Mouse (Mus musculus) liver, embryonic 13.5 days (tissue): ENCODE data around the gene Gbf1. TPM values are rescaled to one million over a fixed set of nuclear protein-coding genes. Genes with fewer than 3 reads are reported as not detected.
A peak's percentile ranks its signal among the peaks of the same experiment; 100 is the strongest.

Experiments
- ATAC-seq: fragments of 200-750 bp; cut with Nextera tagmentation; 2 replicates; pipeline ENCODE4 v1.8.0; 2017; ENCODE audit warnings: low read depth, mild to moderate bottlenecking, moderate number of reproducible peaks, moderate library complexity
- DNase-seq: peaks from one replicate; pipeline ENCODE4 v3.0.0; 2022
- H3K27ac ChIP-seq: fragments of 300-500 bp; sonication (generic); 2 replicates; pipeline ENCODE4 v1.5.1; 2015; ENCODE audit warnings: moderate library complexity, mild to moderate bottlenecking, inconsistent platforms
- H3K27me3 ChIP-seq: fragments of 300-500 bp; sonication (generic); 2 replicates; pipeline ENCODE4 v1.6.1; 2015; ENCODE audit warnings: mild to moderate bottlenecking, inconsistent platforms
- H3K36me3 ChIP-seq: fragments of 300-500 bp; sonication (generic); 2 replicates; pipeline ENCODE4 v1.6.1; 2015; ENCODE audit warnings: mild to moderate bottlenecking, inconsistent platforms
- H3K4me1 ChIP-seq: fragments of 300-500 bp; sonication (generic); replicated peaks from 2 replicates; pipeline ENCODE4 v1.6.1; 2015; ENCODE audit warnings: inconsistent platforms
- H3K4me2 ChIP-seq: fragments of 300-500 bp; sonication (generic); 2 replicates; pipeline ENCODE4 v1.6.1; 2015; ENCODE audit warnings: inconsistent platforms, mild to moderate bottlenecking, moderate library complexity
- H3K4me3 ChIP-seq: fragments of 300-500 bp; sonication (generic); replicated peaks from 2 replicates; pipeline ENCODE4 v1.5.1; 2015; ENCODE audit warnings: mild to moderate bottlenecking, inconsistent platforms
- H3K9ac ChIP-seq: fragments of 300-500 bp; sonication (generic); 2 replicates; pipeline ENCODE4 v1.6.1; 2015; ENCODE audit warnings: mild to moderate bottlenecking, inconsistent platforms
- H3K9me3 ChIP-seq: fragments of 300-500 bp; sonication (generic); replicated peaks from 2 replicates; pipeline ENCODE4 v1.6.1; 2016; ENCODE audit warnings: inconsistent platforms
- WGBS: fragments of 180-500 bp; shearing (Covaris S2); methylation state at CpG from one replicate; pipeline ENCODE4 v1.1.7; 2015; ENCODE audit not compliant: insufficient replicate concordance; 5-methylcytosine and 5-hydroxymethylcytosine counted together
- polyA plus RNA-seq: library from polyadenylated mRNA; unstranded; fragments of >200 nt; fragmentation: Nextera tagmentation; extraction: Ambion mirVana; gene quantifications from 2 replicates; pipeline ENCODE4 v1.2.1, GENCODE M21; 2015

The Gbf1 gene
- polyA plus RNA-seq, 1 experiment from 2014 or later, result 20.1 TPM

DNA sequence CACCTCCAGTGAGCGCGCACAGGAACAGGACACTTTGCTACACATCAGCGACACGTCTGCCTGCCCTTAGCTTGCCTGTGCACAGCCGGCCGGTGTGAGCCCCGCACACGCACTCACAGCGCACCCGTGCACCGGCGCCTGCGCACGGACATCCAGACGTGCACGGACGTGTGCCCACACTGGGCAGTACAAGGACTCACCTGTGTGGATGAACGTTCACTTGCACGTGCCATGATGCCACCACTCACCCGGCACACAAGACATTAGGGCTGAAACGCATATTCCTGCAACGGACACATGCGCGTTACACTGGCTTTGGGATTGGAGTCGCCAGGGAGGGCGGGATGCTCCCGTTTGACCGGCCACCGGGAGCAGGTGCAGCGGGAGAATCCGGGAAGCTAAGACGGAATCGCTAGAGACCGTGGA is 152.6 kb downstream of the Gbf1 start:
- H3K27me3 ChIP-seq, result peaks cover 27% of the 10 kb centered on the region; the same call in 1 of the 2 replicates
- peaks cover 12% of the 10 kb centered on the region for H3K36me3 ChIP-seq
- H3K4me1 ChIP-seq, result peaks cover 52% of the 10 kb centered on the region
- DNase-seq, result no peak
- H3K9ac ChIP-seq, result peak overlapping the region; percentile 84
- ATAC-seq, result peak; percentile 32
- H3K9me3 ChIP-seq, result no peaks in the 10 kb centered on the region
- under 1% methylated on average over 34 of the region's 34 CpGs for WGBS
- peak overlapping the region; percentile 83 for H3K4me3 ChIP-seq
- H3K27ac ChIP-seq, result peak overlapping the region; percentile 88
- H3K4me2 ChIP-seq, result peak overlapping the region; percentile 98

DNA sequence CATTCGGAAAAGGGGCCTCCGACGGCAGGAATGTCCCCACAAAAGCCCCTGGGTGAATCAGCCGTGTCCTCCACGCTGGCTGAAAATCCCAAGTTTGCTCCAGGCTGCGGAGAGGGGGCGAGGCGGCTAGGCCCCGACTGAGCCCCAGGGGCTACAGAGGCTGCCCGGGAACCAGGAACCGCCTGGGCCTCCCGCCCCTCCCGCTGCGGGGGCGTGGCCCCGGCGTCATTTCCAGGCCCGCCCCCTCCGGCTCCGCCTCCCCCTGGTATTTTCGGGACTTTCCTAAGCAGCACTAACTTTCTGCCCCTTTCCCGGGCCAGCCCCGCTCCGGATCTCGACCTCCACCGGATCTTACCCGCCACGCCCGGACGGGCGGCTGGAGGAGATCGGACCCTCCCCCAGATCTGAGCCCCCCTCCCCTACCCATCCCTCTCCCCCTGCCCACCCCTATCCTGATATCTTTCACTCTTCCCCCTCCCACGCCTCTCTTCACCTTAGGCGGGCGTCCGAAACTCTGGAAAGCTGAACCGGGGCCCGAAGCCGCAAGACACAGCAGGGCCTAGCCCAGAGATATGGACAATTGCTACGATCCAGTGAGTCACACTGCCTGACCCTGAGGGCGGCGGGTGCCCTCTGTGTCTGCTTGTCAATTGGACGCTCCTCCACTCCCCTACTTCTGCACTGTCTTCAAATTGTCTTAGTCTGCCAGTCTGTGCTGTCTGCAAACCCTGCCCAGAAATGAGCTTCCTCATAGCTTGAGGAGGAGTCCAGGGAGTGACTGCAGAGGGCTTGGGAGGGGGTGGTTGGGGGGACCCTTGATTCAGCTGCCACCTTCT is 153.3 kb downstream of the Gbf1 start:
- peak; percentile 71 for ATAC-seq
- Histone ChIP-seq H3K4me2 (peak overlapping the region; percentile 98), H3K4me1 (peaks cover 53% of the 10 kb centered on the region), H3K9me3 (no peaks in the 10 kb centered on the region), H3K27ac (peak overlapping the region; percentile 88), H3K27me3 (peaks cover 25% of the 10 kb centered on the region; the same call in 1 of the 2 replicates), H3K9ac (peak overlapping the region; percentile 84), H3K4me3 (peak overlapping the region; percentile 83), H3K36me3 (peaks cover 20% of the 10 kb centered on the region)
- WGBS, result 2% methylated on average over 42 of the region's 43 CpGs
- peak; percentile 83 for DNase-seq

DNA sequence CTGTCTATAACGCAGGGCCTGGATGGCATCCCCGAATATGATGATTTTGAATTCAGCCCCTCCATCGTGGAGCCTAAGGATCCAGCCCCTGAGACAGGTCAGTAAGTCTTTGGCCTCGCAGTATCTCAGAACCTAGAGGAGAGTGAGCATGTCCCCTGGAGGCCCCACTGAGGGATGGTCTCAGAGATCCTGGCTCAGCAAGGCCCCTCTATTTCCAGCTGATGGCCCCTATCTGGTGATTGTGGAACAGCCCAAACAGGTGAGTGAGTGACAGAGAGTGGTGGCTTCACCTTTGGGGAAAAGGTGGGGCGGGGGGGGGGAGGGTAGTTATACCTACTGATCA is 153.9 kb downstream of the Gbf1 start:
- Histone ChIP-seq H3K36me3 (peaks cover 26% of the 10 kb centered on the region), H3K27ac (peak overlapping the region; percentile 84), H3K4me1 (peaks cover 53% of the 10 kb centered on the region), H3K9ac (peak overlapping the region; percentile 84), H3K27me3 (peaks cover 28% of the 10 kb centered on the region; the same call in 1 of the 2 replicates), H3K4me3 (peak overlapping the region; percentile 83), H3K4me2 (peak overlapping the region; percentile 98), H3K9me3 (no peaks in the 10 kb centered on the region)
- ATAC-seq (no peak), DNase-seq (no peak)
- WGBS, result 63% methylated on average over 5 of the region's 5 CpGs

DNA sequence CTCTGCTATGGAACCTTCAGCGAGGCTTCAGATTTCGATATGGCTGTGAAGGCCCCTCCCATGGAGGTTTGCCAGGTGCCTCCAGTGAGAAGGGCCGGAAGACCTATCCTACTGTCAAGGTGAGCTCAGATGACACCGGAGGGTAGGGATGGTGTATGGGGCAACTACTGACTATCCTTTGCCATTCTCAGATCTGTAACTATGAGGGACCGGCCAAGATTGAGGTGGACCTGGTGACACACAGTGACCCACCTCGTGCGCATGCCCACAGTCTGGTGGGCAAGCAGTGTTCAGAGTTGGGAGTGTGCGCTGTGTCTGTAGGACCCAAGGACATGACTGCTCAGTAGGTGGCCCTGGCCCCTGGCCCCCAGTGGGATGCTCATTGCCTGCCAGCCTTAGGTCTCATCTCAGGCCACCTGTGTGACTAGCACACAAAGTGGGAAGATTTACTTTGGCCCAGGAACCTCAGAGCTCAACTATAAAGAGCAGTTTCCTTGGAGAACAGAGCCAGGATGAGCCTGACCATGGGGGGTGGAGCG is 154.5 kb downstream of the Gbf1 start:
- Histone ChIP-seq H3K27ac (no peak overlapping the region), H3K4me2 (peak overlapping the region; percentile 2; the same call in 1 of the 2 replicates), H3K4me3 (no peak overlapping the region), H3K9ac (no peak overlapping the region), H3K27me3 (peaks cover 24% of the 10 kb centered on the region; the same call in 1 of the 2 replicates), H3K36me3 (peaks cover 31% of the 10 kb centered on the region), H3K4me1 (peaks cover 54% of the 10 kb centered on the region), H3K9me3 (no peaks in the 10 kb centered on the region)
- 85% methylated on average over 9 of the region's 9 CpGs for WGBS
- ATAC-seq, result no peak
- DNase-seq, result no peak

DNA sequence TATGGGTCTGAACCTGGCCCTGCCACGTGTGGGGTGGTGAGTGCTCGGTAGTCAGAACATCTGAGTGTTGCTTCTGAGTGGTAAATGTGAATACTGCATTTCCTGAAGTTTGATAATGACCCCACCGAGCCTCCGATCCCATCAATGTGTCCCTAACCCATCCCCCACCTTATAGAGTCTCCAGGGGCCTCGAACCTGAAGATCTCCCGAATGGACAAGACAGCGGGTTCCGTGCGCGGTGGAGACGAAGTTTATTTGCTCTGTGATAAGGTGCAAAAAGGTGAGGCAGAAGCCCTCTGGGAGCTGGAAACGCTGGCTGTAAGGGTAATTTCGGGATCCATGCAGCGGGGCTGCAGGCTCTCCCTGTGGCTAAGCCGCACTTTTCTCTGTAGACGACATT is 155.5 kb downstream of the Gbf1 start:
- WGBS, result 84% methylated on average over 16 of the region's 16 CpGs
- H3K4me1 ChIP-seq, result peaks cover 63% of the 10 kb centered on the region
- DNase-seq, result no peak

DNA sequence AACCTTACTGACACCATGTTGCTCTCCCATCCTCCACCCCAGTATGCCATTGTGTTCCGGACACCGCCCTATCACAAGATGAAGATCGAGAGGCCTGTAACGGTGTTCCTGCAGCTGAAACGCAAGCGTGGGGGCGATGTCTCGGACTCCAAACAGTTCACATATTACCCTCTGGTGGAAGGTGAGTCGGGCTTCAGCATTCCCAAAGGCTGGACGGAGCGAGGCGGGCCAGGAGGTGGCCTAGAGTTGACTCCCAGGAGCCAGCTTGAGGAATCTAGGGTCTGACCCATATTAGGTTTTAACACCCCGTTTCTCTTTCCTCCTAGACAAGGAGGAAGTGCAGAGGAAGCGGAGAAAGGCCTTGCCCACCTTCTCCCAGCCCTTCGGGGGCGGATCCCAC is 156.0 kb downstream of the Gbf1 start:
- H3K27me3 ChIP-seq, result peaks cover 27% of the 10 kb centered on the region; the same call in 1 of the 2 replicates
- H3K9ac ChIP-seq, result peak overlapping the region; percentile 74; the same call in 1 of the 2 replicates
- peaks cover 68% of the 10 kb centered on the region for H3K4me1 ChIP-seq
- H3K4me2 ChIP-seq, result peak overlapping the region; percentile 90
- peaks cover 41% of the 10 kb centered on the region for H3K36me3 ChIP-seq
- 67% methylated on average over 16 of the region's 16 CpGs for WGBS
- peak overlapping the region; percentile 56; the same call in 1 of the 2 replicates for H3K4me3 ChIP-seq
- DNase-seq (no peak), ATAC-seq (no peak)
- no peaks in the 10 kb centered on the region for H3K9me3 ChIP-seq
- no peak overlapping the region for H3K27ac ChIP-seq

More for the DNA sequence above, 155.5 kb downstream of the Gbf1 start:
- ATAC-seq, result no peak
- Histone ChIP-seq H3K4me3 (no peak overlapping the region), H3K4me2 (no peak overlapping the region), H3K27ac (no peak overlapping the region), H3K27me3 (peaks cover 22% of the 10 kb centered on the region; the same call in 1 of the 2 replicates), H3K9ac (no peak overlapping the region), H3K9me3 (no peaks in the 10 kb centered on the region), H3K36me3 (peaks cover 40% of the 10 kb centered on the region)

DNA sequence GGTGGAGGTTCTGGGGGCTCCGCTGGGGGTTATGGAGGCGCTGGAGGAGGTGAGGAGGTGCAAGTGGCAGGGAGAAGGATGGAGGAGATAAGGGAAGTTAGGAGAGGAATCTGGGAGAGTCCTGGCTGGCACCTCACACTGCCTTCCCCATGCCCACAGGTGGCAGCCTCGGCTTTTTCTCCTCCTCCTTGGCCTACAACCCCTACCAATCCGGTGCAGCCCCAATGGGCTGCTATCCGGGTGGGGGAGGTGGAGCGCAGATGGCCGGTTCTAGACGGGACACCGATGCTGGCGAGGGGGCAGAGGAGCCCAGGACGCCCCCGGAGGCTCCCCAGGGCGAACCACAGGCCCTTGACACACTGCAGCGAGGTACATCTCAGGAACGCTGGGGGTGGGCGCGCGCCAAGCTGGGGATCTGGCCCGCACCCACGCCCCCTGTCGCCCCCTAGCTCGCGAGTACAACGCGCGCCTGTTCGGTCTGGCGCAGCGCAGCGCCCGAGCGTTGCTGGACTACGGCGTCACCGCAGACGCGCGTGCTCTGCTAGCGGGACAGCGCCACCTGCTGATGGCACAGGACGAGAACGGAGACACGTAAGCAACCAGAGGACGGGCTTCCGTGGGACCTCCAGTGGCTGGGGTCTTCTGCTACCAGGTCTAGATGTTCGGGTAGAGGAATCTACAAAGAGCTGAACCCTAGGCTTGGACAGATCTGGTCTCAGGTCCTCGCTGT is 156.6 kb downstream of the Gbf1 start:
- peak; percentile 74 for DNase-seq
- Histone ChIP-seq H3K4me1 (peaks cover 69% of the 10 kb centered on the region), H3K4me3 (peak overlapping the region; percentile 56), H3K36me3 (peaks cover 41% of the 10 kb centered on the region), H3K9me3 (no peaks in the 10 kb centered on the region), H3K9ac (peak overlapping the region; percentile 74), H3K27me3 (peaks cover 33% of the 10 kb centered on the region), H3K4me2 (peak overlapping the region; percentile 90), H3K27ac (no peak overlapping the region)
- ATAC-seq, result no peak
- WGBS, result 1% methylated on average over 47 of the region's 47 CpGs

DNA sequence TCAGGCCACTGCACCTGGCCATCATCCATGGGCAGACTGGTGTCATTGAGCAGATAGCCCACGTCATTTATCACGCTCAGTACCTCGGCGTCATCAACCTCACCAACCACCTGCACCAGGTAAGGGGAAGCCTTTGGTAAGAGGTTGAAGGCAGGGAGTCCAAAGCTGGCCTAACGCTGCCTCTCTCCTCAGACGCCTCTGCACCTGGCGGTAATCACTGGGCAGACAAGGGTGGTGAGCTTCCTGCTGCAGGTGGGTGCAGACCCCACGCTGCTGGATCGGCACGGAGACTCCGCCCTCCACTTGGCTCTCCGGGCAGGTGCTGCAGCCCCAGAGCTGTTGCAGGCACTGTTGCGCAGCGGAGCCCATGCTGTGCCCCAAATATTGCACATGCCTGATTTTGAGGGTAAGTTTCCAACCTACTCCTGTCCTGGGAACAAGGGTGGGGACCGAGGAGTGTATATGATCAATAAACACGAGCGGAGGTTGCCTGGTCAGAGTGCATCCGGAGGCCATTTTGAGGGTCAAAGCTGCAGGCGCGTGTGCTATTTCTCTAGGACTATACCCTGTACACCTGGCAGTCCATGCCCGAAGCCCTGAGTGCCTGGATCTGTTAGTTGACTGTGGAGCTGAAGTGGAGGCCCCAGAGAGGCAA is 157.5 kb downstream of the Gbf1 start:
- DNase-seq (peak; percentile 1), ATAC-seq (no peak)
- Histone ChIP-seq H3K4me3 (no peak overlapping the region), H3K27me3 (peaks cover 42% of the 10 kb centered on the region), H3K27ac (no peak overlapping the region), H3K36me3 (peaks cover 41% of the 10 kb centered on the region), H3K9me3 (no peaks in the 10 kb centered on the region), H3K9ac (no peak overlapping the region), H3K4me1 (peaks cover 69% of the 10 kb centered on the region), H3K4me2 (no peak overlapping the region)
- WGBS, result 79% methylated on average over 21 of the region's 21 CpGs

DNA sequence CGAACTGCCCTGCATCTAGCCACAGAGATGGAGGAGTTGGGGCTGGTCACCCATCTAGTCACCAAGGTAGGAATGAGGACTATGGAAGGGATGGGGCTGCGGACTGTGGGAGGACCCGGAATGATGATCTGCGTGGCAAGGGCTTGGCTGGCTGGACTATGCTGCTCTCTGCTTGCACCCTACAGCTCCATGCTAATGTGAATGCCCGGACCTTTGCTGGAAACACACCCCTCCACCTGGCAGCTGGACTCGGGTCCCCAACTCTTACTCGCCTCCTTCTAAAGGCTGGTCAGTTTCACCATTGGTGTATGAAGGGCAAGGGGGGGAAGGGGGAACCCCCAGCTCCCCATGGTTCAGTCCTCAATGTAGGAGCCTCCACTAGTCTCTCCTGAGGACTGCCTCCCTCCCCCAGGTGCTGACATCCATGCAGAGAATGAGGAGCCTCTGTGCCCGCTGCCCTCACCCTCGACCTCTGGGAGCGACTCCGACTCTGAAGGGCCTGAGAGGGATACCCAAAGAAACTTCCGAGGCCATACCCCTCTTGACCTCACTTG is 158.1 kb downstream of the Gbf1 start:
- peaks cover 41% of the 10 kb centered on the region for H3K36me3 ChIP-seq
- DNase-seq (peak; percentile 0), ATAC-seq (no peak)
- no peaks in the 10 kb centered on the region for H3K9me3 ChIP-seq
- H3K4me3 ChIP-seq, result no peak overlapping the region
- H3K27ac ChIP-seq, result no peak overlapping the region
- 83% methylated on average over 12 of the region's 12 CpGs for WGBS
- H3K4me1 ChIP-seq, result peaks cover 70% of the 10 kb centered on the region
- H3K4me2 ChIP-seq, result no peak overlapping the region
- H3K27me3 ChIP-seq, result peaks cover 48% of the 10 kb centered on the region
- H3K9ac ChIP-seq, result no peak overlapping the region

DNA sequence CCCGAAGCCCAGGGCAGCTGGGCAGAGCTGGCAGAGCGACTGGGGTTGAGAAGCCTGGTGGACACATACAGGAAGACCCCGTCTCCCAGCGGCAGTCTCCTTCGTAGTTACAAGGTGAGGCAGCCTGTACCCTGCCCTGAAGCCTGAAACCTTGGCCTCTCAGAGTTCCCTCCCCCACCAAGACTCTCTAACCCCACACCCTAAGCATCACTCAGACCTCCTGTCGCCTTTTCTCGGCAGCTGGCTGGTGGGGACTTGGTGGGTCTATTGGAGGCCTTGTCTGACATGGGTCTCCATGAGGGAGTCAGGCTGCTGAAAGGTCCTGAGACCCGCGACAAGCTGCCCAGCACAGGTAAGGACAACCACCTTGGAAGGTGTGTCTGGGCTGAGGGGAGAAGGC is 159.0 kb downstream of the Gbf1 start:
- 92% methylated on average over 9 of the region's 9 CpGs for WGBS
- H3K4me2 ChIP-seq, result no peak overlapping the region
- peaks cover 41% of the 10 kb centered on the region for H3K36me3 ChIP-seq
- no peak overlapping the region for H3K9ac ChIP-seq
- H3K4me3 ChIP-seq, result no peak overlapping the region
- no peaks in the 10 kb centered on the region for H3K9me3 ChIP-seq
- no peak for DNase-seq
- H3K27ac ChIP-seq, result no peak overlapping the region
- H3K27me3 ChIP-seq, result peaks cover 58% of the 10 kb centered on the region
- ATAC-seq, result no peak
- H3K4me1 ChIP-seq, result peaks cover 72% of the 10 kb centered on the region
